Mouse (Mus musculus) erythroblast, embryonic 14.5 days (primary cell): ENCODE results near the gene Rab4b. TPM values are rescaled to one million over a fixed set of nuclear protein-coding genes. Genes with fewer than 3 reads are reported as not detected.
A peak's percentile ranks its signal among the peaks of the same experiment; 100 is the strongest.

Experiments used
- H3K27me3 ChIP-seq: 2 replicates; pipeline ENCODE4 v1.6.1; 2012; ENCODE audit warnings: inconsistent platforms; ENCODE audit not compliant: control insufficient read depth
- H3K36me3 ChIP-seq: 2 replicates; pipeline ENCODE4 v1.6.1; 2012; ENCODE audit warnings: mild to moderate bottlenecking, inconsistent platforms; ENCODE audit not compliant: control insufficient read depth
- H3K4me1 ChIP-seq: 2 replicates; pipeline ENCODE4 v1.6.1; 2012; ENCODE audit warnings: inconsistent platforms; ENCODE audit not compliant: control insufficient read depth
- H3K4me3 ChIP-seq: replicated peaks from 2 replicates; pipeline ENCODE3; 2012; ENCODE audit warnings: moderate library complexity, mild to moderate bottlenecking, inconsistent platforms
- H3K9me3 ChIP-seq: 2 replicates; pipeline ENCODE4 v1.6.1; 2012; ENCODE audit warnings: low read length, inconsistent platforms, mixed read lengths; ENCODE audit not compliant: control insufficient read depth
- GATA1 ChIP-seq: IDR thresholded peaks from 2 replicates; pipeline ENCODE4 v1.6.1; 2012; ENCODE audit warnings: low read length, inconsistent platforms, mixed read lengths
- TAL1 ChIP-seq: IDR thresholded peaks from 3 replicates; pipeline ENCODE4 v1.6.1; 2012; ENCODE audit warnings: low read length, inconsistent platforms, mixed read lengths
- polyA plus RNA-seq: library from polyadenylated mRNA; stranded (reverse); fragments of >175 nt; gene quantifications from 2 replicates; pipeline ENCODE4 v1.2.3, GENCODE M21; 2012

Rab4b gene
- polyA plus RNA-seq, 1 experiment: 13.5 TPM

- H3K4me3 ChIP-seq: no peak overlapping the region
- H3K9me3 ChIP-seq: no peaks in the 10 kb centered on the region
- no peak for TF ChIP-seq TAL1
- no peak for TF ChIP-seq GATA1
- H3K4me1 ChIP-seq: no peaks in the 10 kb centered on the region
- no peaks in the 10 kb centered on the region for H3K27me3 ChIP-seq
- H3K36me3 ChIP-seq: peaks cover 66% of the 10 kb centered on the region
Measured at GRCm38 (mm10) chr7:27212626-27213025, 33.9 kb upstream of the Rab4b start.

GRCm38 (mm10) chr7:27203730-27204449 lies 25.2 kb upstream of the Rab4b start:
- TF ChIP-seq GATA1: no peak
- no peak for TF ChIP-seq TAL1
- H3K36me3 ChIP-seq: peaks cover 52% of the 10 kb centered on the region
- no peaks in the 10 kb centered on the region for H3K9me3 ChIP-seq
- no peaks in the 10 kb centered on the region; the same call in 1 of the 2 replicates for H3K4me1 ChIP-seq
- H3K27me3 ChIP-seq: no peaks in the 10 kb centered on the region
- H3K4me3 ChIP-seq: no peak overlapping the region

DNA sequence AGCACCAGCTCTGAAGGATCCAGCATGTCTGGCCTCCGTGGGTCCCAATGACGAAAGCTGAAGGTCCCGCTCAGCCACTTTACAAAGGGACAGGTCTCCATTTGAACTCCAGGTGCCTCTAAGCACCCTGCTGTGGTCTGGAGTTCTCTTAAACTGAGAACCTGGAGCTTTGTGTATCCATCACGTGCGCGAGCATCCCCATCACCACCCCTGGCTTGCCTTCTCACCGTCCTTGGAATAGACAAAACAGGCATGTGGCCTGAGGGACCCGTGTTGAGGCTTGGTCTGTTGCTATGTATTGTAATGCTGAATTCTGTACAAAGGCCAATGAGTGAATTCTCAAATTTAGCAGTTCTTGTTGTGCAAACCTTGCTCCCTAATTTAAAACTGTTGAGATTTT lies 20.1 kb upstream of the Rab4b start:
- no peaks in the 10 kb centered on the region for H3K27me3 ChIP-seq
- no peak for TF ChIP-seq GATA1
- TF ChIP-seq TAL1: no peak
- no peak overlapping the region for H3K4me3 ChIP-seq
- H3K36me3 ChIP-seq: peaks cover 32% of the 10 kb centered on the region
- H3K4me1 ChIP-seq: peaks cover 31% of the 10 kb centered on the region
- no peaks in the 10 kb centered on the region for H3K9me3 ChIP-seq

DNA sequence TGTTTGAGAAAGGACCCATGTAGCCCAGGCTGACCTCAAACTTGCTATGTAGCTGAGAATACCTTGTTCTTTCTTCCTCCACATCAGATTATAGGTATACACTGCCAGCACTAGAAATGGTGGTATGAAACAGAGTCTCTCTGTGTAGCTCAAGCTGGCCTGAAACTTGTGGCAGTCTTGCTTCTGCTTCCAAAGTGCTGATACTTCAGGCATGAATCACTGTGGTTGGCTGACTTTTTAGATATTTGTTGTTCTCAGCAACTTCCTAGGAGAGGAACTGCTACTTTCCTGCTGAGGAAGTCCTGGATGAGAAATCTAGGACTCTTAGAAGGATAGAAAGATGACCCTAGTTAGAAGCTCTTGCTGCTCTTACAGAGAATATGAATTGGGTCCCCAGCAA lies 19.7 kb upstream of the Rab4b start:
- peaks cover 32% of the 10 kb centered on the region for H3K36me3 ChIP-seq
- peaks cover 35% of the 10 kb centered on the region for H3K4me1 ChIP-seq
- no peaks in the 10 kb centered on the region for H3K9me3 ChIP-seq
- no peaks in the 10 kb centered on the region for H3K27me3 ChIP-seq
- TF ChIP-seq GATA1 (no peak), TAL1 (no peak)
- H3K4me3 ChIP-seq: no peak overlapping the region

- H3K36me3 ChIP-seq: peaks cover 34% of the 10 kb centered on the region
Measured at GRCm38 (mm10) chr7:27197634-27198033, 18.9 kb upstream of the Rab4b start.

DNA sequence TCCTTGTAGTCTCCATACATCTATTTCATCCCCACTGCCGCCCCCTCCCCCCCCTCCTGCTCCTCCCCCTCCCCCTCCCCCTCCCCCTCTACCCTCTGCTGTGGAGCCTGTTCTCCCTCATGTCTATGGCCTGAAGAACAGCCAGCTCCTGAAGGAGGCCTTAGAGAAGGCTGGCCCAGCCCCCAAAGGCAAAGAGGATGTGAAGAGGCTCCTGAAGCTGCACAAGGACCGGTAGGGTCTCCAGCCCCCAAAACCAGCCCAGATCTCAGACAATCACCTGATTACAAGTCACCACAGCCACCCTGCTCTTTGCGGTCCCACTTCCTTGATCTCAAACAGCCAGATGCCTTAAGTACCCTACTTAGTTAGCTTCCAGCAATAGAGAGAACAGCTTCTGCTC lies 18.4 kb upstream of the Rab4b start:
- Histone ChIP-seq H3K4me1 (peaks cover 40% of the 10 kb centered on the region), H3K9me3 (no peaks in the 10 kb centered on the region), H3K4me3 (no peak overlapping the region), H3K36me3 (peaks cover 34% of the 10 kb centered on the region), H3K27me3 (no peaks in the 10 kb centered on the region)
- TF ChIP-seq GATA1 (no peak), TAL1 (no peak)

More at GRCm38 (mm10) chr7:27197634-27198033, 18.9 kb upstream of the Rab4b start:
- no peak overlapping the region for H3K4me3 ChIP-seq
- TF ChIP-seq TAL1: no peak
- TF ChIP-seq GATA1: no peak
- H3K27me3 ChIP-seq: no peaks in the 10 kb centered on the region
- H3K4me1 ChIP-seq: peaks cover 35% of the 10 kb centered on the region
- no peaks in the 10 kb centered on the region for H3K9me3 ChIP-seq

DNA sequence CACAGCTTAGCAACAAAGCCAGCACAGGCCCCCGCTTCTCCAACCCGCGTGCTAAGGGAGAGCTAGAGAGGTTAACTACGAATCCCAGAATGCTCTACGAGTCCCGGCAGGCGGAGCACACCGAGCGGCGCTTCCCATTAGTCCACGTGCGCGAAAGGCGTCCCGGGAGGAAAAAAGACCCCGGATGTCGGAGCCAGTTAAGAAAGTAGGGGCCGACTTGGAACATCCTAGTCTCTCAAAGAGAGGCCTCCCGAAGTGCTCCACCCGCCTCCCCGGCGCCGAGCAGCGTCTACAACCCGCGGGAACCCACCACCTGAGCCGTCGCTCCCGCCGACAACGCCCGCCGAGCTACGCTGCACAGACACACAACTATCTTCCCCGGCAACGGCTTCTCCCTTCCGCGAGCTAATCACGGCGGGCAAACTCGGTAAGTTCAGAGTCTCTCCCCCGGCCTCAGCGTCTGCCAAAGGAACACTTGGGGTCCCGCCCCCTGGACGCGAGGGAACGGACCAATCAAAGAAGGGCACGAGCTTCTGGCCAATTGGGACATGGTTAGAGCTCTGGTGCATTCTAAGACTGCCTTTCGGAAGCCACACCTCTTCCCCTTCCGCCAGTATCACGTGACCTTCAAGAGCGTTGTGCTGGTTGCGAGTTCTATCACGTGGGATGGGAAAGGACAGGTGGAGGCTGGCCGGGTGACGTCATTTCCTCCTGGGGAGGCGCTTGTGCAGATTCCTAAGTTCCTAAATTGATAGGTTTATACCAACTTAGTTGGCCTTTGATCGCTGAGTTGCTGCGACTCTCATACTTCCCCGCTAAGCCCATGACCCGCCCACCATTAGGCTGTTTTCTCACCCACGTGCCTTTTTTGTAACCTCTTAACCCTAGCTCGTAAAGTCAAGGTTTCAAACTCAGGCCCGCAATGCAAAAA lies 17.2 kb upstream of the Rab4b start, which contains the start of the genes BC024978 and Snrpa:
Gene BC024978, plus strand, starts transcription at position 101 of the 931 bp plus-strand sequence.
Gene Snrpa, minus strand, starts transcription at position 591 of the 931 bp plus-strand sequence.
- H3K4me1 ChIP-seq: peaks cover 40% of the 10 kb centered on the region
- TF ChIP-seq GATA1: no peak
- no peak for TF ChIP-seq TAL1
- no peaks in the 10 kb centered on the region for H3K9me3 ChIP-seq
- peaks cover 43% of the 10 kb centered on the region for H3K36me3 ChIP-seq
- H3K27me3 ChIP-seq: no peaks in the 10 kb centered on the region
- peak within 1 kb of the TSS; percentile 95 for H3K4me3 ChIP-seq

GRCm38 (mm10) chr7:27193731-27194130 lies 15.0 kb upstream of the Rab4b start:
- Histone ChIP-seq H3K4me1 (peaks cover 41% of the 10 kb centered on the region), H3K36me3 (peaks cover 60% of the 10 kb centered on the region), H3K4me3 (no peak overlapping the region), H3K9me3 (peaks cover 3% of the 10 kb centered on the region), H3K27me3 (no peaks in the 10 kb centered on the region)
- no peak for TF ChIP-seq GATA1
- TF ChIP-seq TAL1: no peak

GRCm38 (mm10) chr7:27192434-27192833 lies 13.7 kb upstream of the Rab4b start:
- Histone ChIP-seq H3K27me3 (no peaks in the 10 kb centered on the region), H3K9me3 (peaks cover 3% of the 10 kb centered on the region), H3K4me1 (peaks cover 41% of the 10 kb centered on the region), H3K4me3 (no peak overlapping the region), H3K36me3 (peaks cover 68% of the 10 kb centered on the region)
- TF ChIP-seq TAL1 (no peak), GATA1 (no peak)
